8 mouse cellular contexts compared by ENCODE assay signal in genomic region chr5:93044584-93045370, GRCm38 (mm10). TPM values are rescaled to one million over a fixed set of nuclear protein-coding genes. Genes with fewer than 3 reads are reported as not detected.
DNase-seq lines count a peak whose midpoint lies in the region; ATAC-seq and TF ChIP-seq lines count a peak whose summit lies in the region.

Gene Sowahb (minus strand): TSS chr5:93045022.

- H3K27ac ChIP-seq in forebrain, embryonic 13.5 days, result no peak within 1 kb of the TSS
- H3K27ac ChIP-seq in liver, embryonic 12.5 days, result no peak within 1 kb of the TSS

- no peak for TF ChIP-seq POLR2A in brain, embryonic 14.5 days (IDR thresholded peaks at IDR 0.05; ENCODE audit: borderline replicate concordance, extremely low read depth, insufficient read depth, insufficient read length, poor library complexity, severe bottlenecking)
- TF ChIP-seq POLR2A in myocyte (IDR thresholded peaks at IDR 0.05; ENCODE audit: insufficient read length, low read depth), result no peak

- H3K9ac ChIP-seq in forebrain, embryonic 13.5 days, result peak within 1 kb of the TSS; percentile 55
- no peak within 1 kb of the TSS for H3K9ac ChIP-seq in liver, embryonic 12.5 days

- ATAC-seq in forebrain, embryonic 13.5 days, result peak; percentile 52
- ATAC-seq in liver, embryonic 12.5 days, result peak; percentile 75

- H3K4me2 ChIP-seq in forebrain, embryonic 13.5 days, result peak within 1 kb of the TSS; percentile 96
- H3K4me2 ChIP-seq in liver, embryonic 12.5 days, result peak within 1 kb of the TSS; percentile 62
- H3K4me2 ChIP-seq in myocyte (ENCODE audit: low read depth), result peak within 1 kb of the TSS; percentile 34

- H3ac ChIP-seq in myocyte (ENCODE audit: control insufficient read depth, insufficient read length), result no peak within 1 kb of the TSS

- H3K27me3 ChIP-seq in forebrain, embryonic 13.5 days, result peaks cover 92% of the 10 kb centered on the region
- H3K27me3 ChIP-seq in liver, embryonic 12.5 days (replicated peaks), result peaks cover 77% of the 10 kb centered on the region
- H3K27me3 ChIP-seq in myocyte (ENCODE audit: control insufficient read depth, insufficient read depth, insufficient read length), result peaks cover 28% of the 10 kb centered on the region

- 1% methylated on average over 55 of the region's 68 CpGs for WGBS in forebrain, embryonic 13.5 days
- WGBS in liver, embryonic 12.5 days (ENCODE audit: insufficient replicate concordance), result 1% methylated on average over 68 of the region's 68 CpGs

- DNase-seq in R1 (ENCODE audit: low read depth, low spot score), result peak; percentile 90
- DNase-seq in brain, embryonic 14.5 days (ENCODE audit: low read depth), result peak; percentile 31
- peak; percentile 91 for DNase-seq in kidney, adult 11 months
- DNase-seq in urinary bladder, postnatal 25 days (ENCODE audit: low spot score), result peak; percentile 55
- no peak for DNase-seq in layer of hippocampus, adult 8-10 months (ENCODE audit: low spot score in 2 of 2)

- H3K79me2 ChIP-seq in myocyte (ENCODE audit: control insufficient read depth, insufficient read depth), result no peaks in the 10 kb centered on the region

- H3K4me1 ChIP-seq in forebrain, embryonic 13.5 days, result peaks cover 20% of the 10 kb centered on the region
- H3K4me1 ChIP-seq in liver, embryonic 12.5 days, result peaks cover 16% of the 10 kb centered on the region; the same call in 1 of the 2 replicates

- H3K9me3 ChIP-seq in forebrain, embryonic 13.5 days (replicated peaks), result no peaks in the 10 kb centered on the region
- H3K9me3 ChIP-seq in liver, embryonic 12.5 days (replicated peaks), result no peaks in the 10 kb centered on the region

- TF ChIP-seq CTCF in brain, embryonic 14.5 days (IDR thresholded peaks at IDR 0.05; ENCODE audit: borderline replicate concordance, extremely low read depth, insufficient read depth, insufficient read length), result no peak

- no peaks in the 10 kb centered on the region for H3K36me3 ChIP-seq in forebrain, embryonic 13.5 days (ENCODE audit: poor library complexity, severe bottlenecking)
- H3K36me3 ChIP-seq in liver, embryonic 12.5 days, result no peaks in the 10 kb centered on the region
- no peaks in the 10 kb centered on the region for H3K36me3 ChIP-seq in myocyte (ENCODE audit: control insufficient read depth, insufficient read depth)

- peak within 1 kb of the TSS; percentile 51 for H3K4me3 ChIP-seq in forebrain, embryonic 13.5 days
- peak within 1 kb of the TSS; percentile 46 for H3K4me3 ChIP-seq in liver, embryonic 12.5 days
- H3K4me3 ChIP-seq in myocyte, result no peak within 1 kb of the TSS

TF ChIP-seq in myocyte, 11 proteins besides CTCF, POLR2A, EP300 and RAD21:
- no peak for TF ChIP-seq TCF12 (IDR thresholded peaks at IDR 0.05; ENCODE audit: insufficient read depth, poor library complexity, severe bottlenecking)
- TF ChIP-seq MYOG (IDR thresholded peaks at IDR 0.05; ENCODE audit: control insufficient read depth in 1 of 3, insufficient read depth in 1 of 3, insufficient read length in 2 of 3, low read depth in 2 of 3), result no peak

RNA-seq across cellular contexts. Expression of gene Sowahb, which starts in this region (rescaled TPM):
- polyA plus RNA-seq in brain, embryonic 14.5 days (2012; rRNA removed), result 0.05 and 0.07 TPM in 2 replicates
- polyA plus RNA-seq in forebrain, embryonic 13.5 days (2015; fragmentation: Nextera tagmentation; extraction: Ambion mirVana), result not detected in 2 replicates
- polyA plus RNA-seq in liver, embryonic 12.5 days (2016; fragmentation: Nextera tagmentation; extraction: Ambion mirVana), result 0.36 and 0.50 TPM in 2 replicates
- polyA plus RNA-seq in myocyte (2012; fragmentation: generic; extraction: Trizol), result not detected
- 1 to 10 TPM; 3.0 to 4.3 (median 3.7) TPM for total RNA-seq in layer of hippocampus, adult 8-10 months (2022)

Comparison
In these comparisons a context has a peak if more than half of its experiments do, and no peak if none do; other contexts are left out.
1. Peak in DNase-seq in brain, embryonic 14.5 days; RNA of the gene not detected or under 1 TPM.
2. Peak in ATAC-seq, H3K4me3 ChIP-seq, H3K9ac ChIP-seq and H3K4me2 ChIP-seq in forebrain, embryonic 13.5 days; RNA of the gene not detected or under 1 TPM.
3. Peak in ATAC-seq, H3K4me3 ChIP-seq and H3K4me2 ChIP-seq in liver, embryonic 12.5 days; RNA of the gene not detected or under 1 TPM.
4. DNase-seq: peak in R1 (single experiment), kidney, adult 11 months (single experiment) and urinary bladder, postnatal 25 days (single experiment); none in layer of hippocampus, adult 8-10 months (0 of 2).
5. H3K4me2 ChIP-seq: peak in every context shown above with its lines; median percentile 96 in forebrain, embryonic 13.5 days; 62 in liver, embryonic 12.5 days; 34 in myocyte.